Mouse (Mus musculus) left cerebral cortex, adult 9 months (tissue): ENCODE results near the gene Tomt.

Source experiments
- DNase-seq, 2 experiments: peaks; one replicate each; pipeline ENCODE4 v3.0.0; 2022; ENCODE audit warnings: low spot score in 2 of 2

Tomt gene

GRCm38 (mm10) chr7:101857094-101857493 lies 49.1 kb downstream of the Tomt start, which contains the start of gene Folr2:
Folr2 (minus strand) TSS chr7:101857194.
- DNase-seq = no peak

GRCm38 (mm10) chr7:101853816-101854215 lies 52.3 kb downstream of the Tomt start:
- DNase-seq = no peak

GRCm38 (mm10) chr7:101852846-101853245 lies 53.3 kb downstream of the Tomt start:
- DNase-seq = no peak

GRCm38 (mm10) chr7:101851689-101852088 lies 54.5 kb downstream of the Tomt start:
- no peak for DNase-seq
